Mouse (Mus musculus) bone marrow macrophage, adult 2 months (primary cell): ENCODE results near the gene Tlr9.

Experiments
- CTCF ChIP-seq: IDR thresholded peaks from 2 replicates; pipeline ENCODE4 v1.5.1; 2012; ENCODE audit warnings: low read depth, mild to moderate bottlenecking, low read length, moderate library complexity
- POLR2A ChIP-seq: IDR thresholded peaks from 2 replicates; pipeline ENCODE4 v1.6.1; 2012; ENCODE audit warnings: mild to moderate bottlenecking, low read depth, low read length, borderline replicate concordance

DNA sequence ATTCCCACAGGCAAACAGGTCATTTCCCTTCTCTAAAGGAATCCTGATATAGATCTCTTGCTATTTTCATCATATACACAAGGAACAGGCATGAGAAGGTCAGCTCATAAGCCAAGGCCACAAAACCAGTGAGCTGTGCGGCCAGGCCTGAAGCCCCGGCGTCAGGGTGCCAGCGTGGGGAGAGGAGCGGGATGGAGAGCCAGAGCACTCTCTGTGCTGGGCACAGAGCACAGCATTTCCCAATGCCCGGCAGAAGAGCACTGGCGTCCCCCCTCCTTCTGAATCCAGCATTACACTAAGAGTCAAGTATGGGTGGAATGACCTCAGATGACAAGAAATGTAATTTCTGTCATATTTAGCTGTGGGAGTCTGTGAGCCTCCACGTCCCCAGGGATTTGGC is 15.0 kb downstream of the Tlr9 start:
- TF ChIP-seq POLR2A = no peak
- TF ChIP-seq CTCF = no peak
